Mouse (Mus musculus) liver, postnatal 0 days (tissue): ENCODE measurements around the gene Mpc1. TPM values are rescaled to one million over a fixed set of nuclear protein-coding genes. Genes with fewer than 3 reads are reported as not detected.

ENCODE experiments used
- ATAC-seq: fragments of 200-750 bp; cut with Nextera tagmentation; 2 replicates; pipeline ENCODE4 v1.8.0; 2017; ENCODE audit warnings: mild to moderate bottlenecking, moderate library complexity
- DNase-seq: peaks from one replicate; pipeline ENCODE4 v3.0.0-alpha.2; 2016
- H3K27ac ChIP-seq: fragments of 300-500 bp; sonication (generic); 2 replicates; pipeline ENCODE4 v1.5.1; 2014; ENCODE audit warnings: antibody characterized with exemption, moderate library complexity, mild to moderate bottlenecking, low read depth
- H3K27me3 ChIP-seq: fragments of 300-500 bp; sonication (generic); 2 replicates; pipeline ENCODE4 v1.6.1; 2014; ENCODE audit warnings: low read length, control low read depth, mixed read lengths; ENCODE audit not compliant: insufficient read depth
- H3K36me3 ChIP-seq: fragments of 300-500 bp; sonication (generic); replicated peaks from 2 replicates; pipeline ENCODE4 v1.6.1; 2014; ENCODE audit warnings: mild to moderate bottlenecking, control low read depth, low read length, moderate library complexity, mixed read lengths; ENCODE audit not compliant: insufficient read depth
- H3K4me1 ChIP-seq: fragments of 300-500 bp; sonication (generic); 2 replicates; pipeline ENCODE4 v1.6.1; 2014; ENCODE audit warnings: antibody characterized with exemption, mild to moderate bottlenecking, control low read depth; ENCODE audit not compliant: insufficient read depth
- H3K4me2 ChIP-seq: fragments of 300-500 bp; sonication (generic); 2 replicates; pipeline ENCODE4 v1.6.1; 2014; ENCODE audit warnings: low read depth, mild to moderate bottlenecking, low read length, moderate library complexity, mixed read lengths
- H3K4me3 ChIP-seq: fragments of 300-500 bp; sonication (generic); 2 replicates; pipeline ENCODE4 v1.5.1; 2014; ENCODE audit warnings: low read depth, low read length
- H3K9ac ChIP-seq: fragments of 300-500 bp; sonication (generic); replicated peaks from 2 replicates; pipeline ENCODE4 v1.6.1; 2014; ENCODE audit warnings: mild to moderate bottlenecking, moderate library complexity
- H3K9me3 ChIP-seq: fragments of 300-500 bp; sonication (generic); 2 replicates; pipeline ENCODE4 v1.6.1; 2016; ENCODE audit warnings: mild to moderate bottlenecking, control low read depth, low read length, mixed read lengths
- CTCF ChIP-seq: sonication (generic); IDR thresholded peaks from 2 replicates; pipeline ENCODE4 v1.5.1; 2016; ENCODE audit warnings: antibody characterized with exemption, low read depth
- EP300 ChIP-seq: IDR thresholded peaks from 2 replicates; pipeline ENCODE4 v1.6.1; 2016; ENCODE audit warnings: antibody characterized with exemption, low read depth, mild to moderate bottlenecking
- WGBS: fragments of 180-500 bp; shearing (Covaris S2); extraction: QIAGEN DNeasy Blood & Tissue Kit; methylation state at CpG from one replicate; pipeline ENCODE4 v1.1.7; 2014; ENCODE audit not compliant: insufficient replicate concordance; 5-methylcytosine and 5-hydroxymethylcytosine counted together
- polyA plus RNA-seq: library from polyadenylated mRNA; unstranded; fragments of >200 nt; fragmentation: Nextera tagmentation; extraction: Ambion mirVana; gene quantifications from 2 replicates; pipeline ENCODE4 v1.2.1, GENCODE M21; 2015

Mpc1 gene
- polyA plus RNA-seq, 1 experiment from 2014 or later, result 1,393 TPM

GRCm38 (mm10) chr17:8276071-8276470 lies 6.6 kb upstream of the Mpc1 start:
- ATAC-seq (peak; percentile 65), DNase-seq (peak; percentile 62)
- TF ChIP-seq CTCF, result no peak
- peak; percentile 56; the same call in 1 of the 2 replicates for TF ChIP-seq EP300
- H3K4me1 ChIP-seq, result peaks cover 29% of the 10 kb centered on the region
- no peaks in the 10 kb centered on the region for H3K9me3 ChIP-seq
- H3K4me3 ChIP-seq, result no peak overlapping the region
- no peaks in the 10 kb centered on the region for H3K36me3 ChIP-seq
- H3K4me2 ChIP-seq, result peak overlapping the region; percentile 29; the same call in 1 of the 2 replicates
- H3K27me3 ChIP-seq, result no peaks in the 10 kb centered on the region
- WGBS, result 43% methylated on average over 4 of the region's 4 CpGs
- peak overlapping the region; percentile 34; the same call in 1 of the 2 replicates for H3K9ac ChIP-seq
- H3K27ac ChIP-seq, result peak overlapping the region; percentile 96

DNA sequence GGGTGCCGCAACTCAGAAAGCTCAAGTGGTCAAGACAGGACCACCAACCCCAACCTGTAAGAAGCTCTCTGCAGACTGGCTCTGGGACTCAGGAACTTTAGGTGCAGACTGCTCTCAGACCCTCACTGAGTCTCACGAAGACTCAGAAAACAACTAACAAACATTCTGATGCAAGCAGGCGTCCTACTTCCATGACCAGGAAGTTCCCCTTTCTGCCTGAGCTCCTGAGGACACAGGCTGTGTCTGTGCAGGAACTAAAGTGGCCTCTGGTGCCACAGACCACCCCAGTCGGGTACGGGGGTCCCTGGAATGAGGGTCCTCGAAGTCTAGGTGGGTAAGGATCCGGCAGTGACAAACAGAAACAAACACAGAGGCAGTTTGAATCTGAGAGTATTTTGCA lies 6.0 kb upstream of the Mpc1 start:
- DNase-seq, result no peak
- no peaks in the 10 kb centered on the region for H3K9me3 ChIP-seq
- H3K4me2 ChIP-seq, result peak overlapping the region; percentile 29; the same call in 1 of the 2 replicates
- H3K27ac ChIP-seq, result peak overlapping the region; percentile 96
- H3K36me3 ChIP-seq, result no peaks in the 10 kb centered on the region
- 43% methylated on average over 7 of the region's 7 CpGs for WGBS
- no peak for TF ChIP-seq EP300
- no peak for TF ChIP-seq CTCF
- peaks cover 23% of the 10 kb centered on the region for H3K4me1 ChIP-seq
- no peak for ATAC-seq
- H3K27me3 ChIP-seq, result no peaks in the 10 kb centered on the region
- H3K4me3 ChIP-seq, result no peak overlapping the region
- H3K9ac ChIP-seq, result no peak overlapping the region

- H3K9me3 ChIP-seq, result no peaks in the 10 kb centered on the region
- DNase-seq (no peak), ATAC-seq (no peak)
- no peak overlapping the region for H3K4me3 ChIP-seq
- peak overlapping the region; percentile 96 for H3K27ac ChIP-seq
- no peak overlapping the region for H3K4me2 ChIP-seq
- no peaks in the 10 kb centered on the region for H3K27me3 ChIP-seq
- peaks cover 21% of the 10 kb centered on the region for H3K4me1 ChIP-seq
- WGBS, result 55% methylated on average over 3 of the region's 3 CpGs
- H3K9ac ChIP-seq, result no peak overlapping the region
- TF ChIP-seq CTCF (no peak), EP300 (no peak)
- H3K36me3 ChIP-seq, result no peaks in the 10 kb centered on the region
These were observed 5.4 kb upstream of the Mpc1 start for GRCm38 (mm10) chr17:8277266-8277665.

GRCm38 (mm10) chr17:8278356-8278755 lies 4.3 kb upstream of the Mpc1 start:
- Histone ChIP-seq H3K4me1 (peaks cover 23% of the 10 kb centered on the region), H3K4me2 (no peak overlapping the region), H3K27ac (peak overlapping the region; percentile 60), H3K4me3 (no peak overlapping the region), H3K27me3 (no peaks in the 10 kb centered on the region), H3K9ac (no peak overlapping the region), H3K36me3 (no peaks in the 10 kb centered on the region), H3K9me3 (no peaks in the 10 kb centered on the region)
- WGBS, result 64% methylated on average over 3 of the region's 3 CpGs
- peak; percentile 26; the same call in 1 of the 2 replicates for ATAC-seq
- no peak for DNase-seq
- TF ChIP-seq EP300 (no peak), CTCF (no peak)

GRCm38 (mm10) chr17:8283526-8284253 lies 986 bp downstream of the Mpc1 start:
- DNase-seq (peak; percentile 95), ATAC-seq (peak; percentile 94)
- Histone ChIP-seq H3K4me3 (peak overlapping the region; percentile 75), H3K4me2 (peak overlapping the region; percentile 98), H3K36me3 (no peaks in the 10 kb centered on the region; the same call in 1 of the 2 replicates), H3K9me3 (no peaks in the 10 kb centered on the region), H3K27me3 (no peaks in the 10 kb centered on the region), H3K4me1 (peaks cover 13% of the 10 kb centered on the region), H3K27ac (peak overlapping the region; percentile 98), H3K9ac (peak overlapping the region; percentile 94)
- 1% methylated on average over 77 of the region's 77 CpGs for WGBS
- TF ChIP-seq EP300, result no peak
- peak; percentile 41 for TF ChIP-seq CTCF

DNA sequence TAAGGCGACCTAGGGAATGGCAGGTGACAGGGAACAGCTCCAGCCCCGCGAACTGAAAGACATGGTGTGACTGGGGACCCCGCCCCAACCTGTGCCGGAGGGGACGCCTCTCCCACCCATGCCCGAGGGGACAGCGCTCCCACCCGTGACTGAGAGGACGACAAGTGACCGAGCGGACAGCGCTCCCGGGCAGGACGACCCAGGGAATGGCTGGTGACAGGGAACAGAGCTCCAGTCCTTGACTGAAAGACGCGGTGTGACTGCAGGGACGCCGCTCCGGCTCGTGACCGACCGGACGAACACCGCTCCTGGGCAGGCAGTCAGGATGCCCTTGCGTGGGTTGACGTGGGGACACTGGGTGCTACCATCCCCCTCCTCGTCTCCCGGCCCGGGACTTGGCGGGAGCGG lies 1.6 kb downstream of the Mpc1 start:
- Histone ChIP-seq H3K27ac (peak overlapping the region; percentile 98), H3K4me3 (peak overlapping the region; percentile 75), H3K4me2 (peak overlapping the region; percentile 98), H3K4me1 (peaks cover 14% of the 10 kb centered on the region), H3K36me3 (no peaks in the 10 kb centered on the region; the same call in 1 of the 2 replicates), H3K9ac (peak overlapping the region; percentile 94), H3K27me3 (no peaks in the 10 kb centered on the region), H3K9me3 (no peaks in the 10 kb centered on the region)
- no peak for ATAC-seq
- DNase-seq, result peak; percentile 62
- WGBS, result under 1% methylated on average over 31 of the region's 32 CpGs
- TF ChIP-seq CTCF (0 out of 2 replicates have a peak, but pooled peaks have one; percentile 7), EP300 (no peak)
